Mouse (Mus musculus) heart, adult 2 months (tissue): ENCODE results near the gene Ccdc92b. TPM values are rescaled to one million over a fixed set of nuclear protein-coding genes. Genes with fewer than 3 reads are reported as not detected.
A peak's percentile ranks its signal among the peaks of the same experiment; 100 is the strongest.

Experiments
- DNase-seq, 2 experiments: peaks; one replicate each; pipeline ENCODE4 v3.0.0; 2021
- H3K27ac ChIP-seq: fragments of 200-600 bp; 2 replicates; pipeline ENCODE4 v1.8.1; 2022
- H3K27me3 ChIP-seq: fragments of 200-500 bp; 2 replicates; pipeline ENCODE4 v1.6.1; 2012; ENCODE audit warnings: mild to moderate bottlenecking, low read length, inconsistent platforms, mixed read lengths; ENCODE audit not compliant: control insufficient read depth, insufficient read depth
- H3K36me3 ChIP-seq: fragments of 200-500 bp; 2 replicates; pipeline ENCODE4 v1.6.1; 2012; ENCODE audit warnings: low read length, inconsistent platforms; ENCODE audit not compliant: control insufficient read depth, insufficient read depth
- H3K4me1 ChIP-seq: fragments of 200-500 bp; 2 replicates; pipeline ENCODE4 v1.6.1; 2011; ENCODE audit warnings: low read length; ENCODE audit not compliant: control insufficient read depth, insufficient read depth
- H3K4me3 ChIP-seq: fragments of 200-600 bp; 2 replicates; pipeline ENCODE4 v1.8.1; 2022
- H3K79me2 ChIP-seq: fragments of 200-500 bp; replicated peaks from 2 replicates; pipeline ENCODE4 v1.6.1; 2012; ENCODE audit warnings: mild to moderate bottlenecking, inconsistent platforms, low read length, moderate library complexity, mixed read lengths; ENCODE audit not compliant: control insufficient read depth, insufficient read depth
- H3K9ac ChIP-seq: fragments of 200-500 bp; 2 replicates; pipeline ENCODE4 v1.6.1; 2012; ENCODE audit warnings: low read depth, mild to moderate bottlenecking, control low read depth, inconsistent platforms, low read length, mixed read lengths
- CTCF ChIP-seq: fragments of 200-600 bp; IDR thresholded peaks from 2 replicates; pipeline ENCODE4 v1.8.1; 2022; ENCODE audit warnings: antibody characterized with exemption, mild to moderate bottlenecking, moderate library complexity
- EP300 ChIP-seq: fragments of 200-500 bp; IDR thresholded peaks from 2 replicates; pipeline ENCODE4 v1.6.1; 2011; ENCODE audit warnings: low read depth, low read length, control low read depth; ENCODE audit not compliant: insufficient read depth
- POLR2A ChIP-seq: fragments of 200-500 bp; IDR thresholded peaks from 2 replicates; pipeline ENCODE4 v1.6.1; 2011; ENCODE audit warnings: mild to moderate bottlenecking, low read depth, low read length, control low read depth; ENCODE audit not compliant: insufficient read depth
- WGBS: fragments of 180-500 bp; shearing (Covaris S2); methylation state at CpG from one replicate; pipeline ENCODE4 v1.1.7; 2018; 5-methylcytosine and 5-hydroxymethylcytosine counted together
- intact Hi-C: fragments of 180-260 bp; cut with DNase I; formaldehyde crosslinking; loops from one replicate; pipeline ENCODE4 v1.15.1; 2025
- long read RNA-seq: library from polyadenylated mRNA; stranded (forward); transcript quantifications from one replicate; pipeline ENCODE4 v2.0.0, GENCODE M21; 2021
- polyA plus RNA-seq: library from polyadenylated mRNA; depleted of rRNA; stranded (reverse); fragments of >200 nt; gene quantifications from 2 replicates; pipeline ENCODE4 v1.2.3, GENCODE M21; 2012; rRNA removed
- total RNA-seq, 2 experiments: library from RNA; stranded (reverse); gene quantifications; 2 replicates each; pipeline ENCODE4 v1.2.3; 2021

The Ccdc92b gene
- total RNA-seq (under 1 TPM; 0.23 to 0.32 TPM), polyA plus RNA-seq (0.27 and 0.38 TPM in 2 replicates)
- long read RNA-seq = 0 reads

DNA sequence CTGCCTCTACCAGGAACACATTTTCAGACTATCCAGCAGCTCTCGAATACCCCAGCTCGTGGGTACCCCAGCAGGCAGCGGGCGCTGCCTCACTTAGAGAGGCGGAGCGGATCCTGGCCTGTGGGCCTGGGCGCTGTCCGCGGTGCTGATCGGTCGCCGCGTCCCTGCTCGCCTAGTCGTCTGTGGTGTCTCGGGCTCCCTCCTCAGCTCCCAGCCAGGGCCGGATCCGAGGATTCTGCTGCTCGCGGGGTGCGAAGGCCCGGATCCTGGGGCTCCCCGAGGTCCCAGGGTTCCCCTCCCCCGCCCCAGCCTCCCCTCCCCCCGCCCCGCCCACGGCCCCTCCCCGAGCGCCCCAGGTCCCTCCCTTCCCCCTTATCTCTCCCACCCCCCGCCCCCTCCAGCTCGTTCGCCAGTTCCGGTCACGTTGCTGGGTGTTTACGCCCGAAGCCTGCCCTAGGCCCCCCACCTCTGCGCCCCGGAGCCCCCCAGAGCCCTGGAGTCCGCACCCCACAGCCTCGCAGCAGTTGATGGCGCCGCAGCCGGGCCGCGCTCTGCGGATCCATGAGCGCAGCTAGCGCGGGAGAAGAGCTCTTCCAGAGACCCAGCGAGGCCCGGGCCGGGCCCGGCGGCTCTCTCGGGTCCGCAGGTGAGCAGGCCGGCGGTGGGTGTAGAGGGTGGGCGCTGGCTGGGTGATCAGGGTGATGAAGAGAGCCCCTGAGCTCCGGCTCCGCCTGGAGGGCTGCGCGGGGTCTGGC is at the start of gene Ccdc92b:
TSS of gene Ccdc92b (plus strand) at position 405 of the 755 bp plus-strand sequence.
- intact Hi-C loops = no loop called here
- H3K4me3 ChIP-seq = no peak within 1 kb of the TSS
- no peaks in the 10 kb centered on the region for H3K4me1 ChIP-seq
- peaks cover 4% of the 10 kb centered on the region for H3K27me3 ChIP-seq
- TF ChIP-seq EP300 = no peak
- no peak for TF ChIP-seq CTCF
- no peak for TF ChIP-seq POLR2A
- DNase-seq = peak; percentile 63 to 79
- H3K9ac ChIP-seq = no peak within 1 kb of the TSS
- no peak within 1 kb of the TSS for H3K27ac ChIP-seq
- H3K79me2 ChIP-seq = no peaks in the 10 kb centered on the region
- H3K36me3 ChIP-seq = no peaks in the 10 kb centered on the region
- WGBS = 2% methylated on average over 51 of the region's 63 CpGs

DNA sequence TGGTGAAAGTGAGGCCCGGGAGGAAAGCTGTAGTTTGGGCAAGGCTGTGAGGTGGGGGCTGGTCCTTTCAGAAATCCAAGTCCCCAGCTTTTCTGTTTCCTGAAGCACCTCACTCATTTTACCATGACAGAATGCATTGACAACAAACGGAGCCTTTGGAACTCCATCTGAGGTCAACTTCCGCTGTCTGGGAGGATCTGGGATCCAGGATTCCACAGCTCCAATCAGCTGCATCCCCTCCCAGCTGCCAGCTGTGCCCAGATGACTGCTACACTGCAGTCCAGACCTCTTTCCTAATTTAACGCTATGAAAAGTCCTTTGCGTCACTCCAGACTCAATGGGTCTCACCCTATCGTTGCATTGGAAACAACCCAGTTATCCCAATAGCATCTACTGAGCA is 49.7 kb upstream of the Ccdc92b start:
- intact Hi-C loops = no loop called here
- TF ChIP-seq CTCF (no peak), EP300 (no peak), POLR2A (no peak)
- Histone ChIP-seq H3K27ac (no peak overlapping the region), H3K4me1 (no peaks in the 10 kb centered on the region), H3K9ac (no peak overlapping the region), H3K4me3 (no peak overlapping the region), H3K27me3 (no peaks in the 10 kb centered on the region), H3K79me2 (no peaks in the 10 kb centered on the region), H3K36me3 (no peaks in the 10 kb centered on the region)
- 54% methylated on average over 6 of the region's 6 CpGs for WGBS
- DNase-seq = no peak

DNA sequence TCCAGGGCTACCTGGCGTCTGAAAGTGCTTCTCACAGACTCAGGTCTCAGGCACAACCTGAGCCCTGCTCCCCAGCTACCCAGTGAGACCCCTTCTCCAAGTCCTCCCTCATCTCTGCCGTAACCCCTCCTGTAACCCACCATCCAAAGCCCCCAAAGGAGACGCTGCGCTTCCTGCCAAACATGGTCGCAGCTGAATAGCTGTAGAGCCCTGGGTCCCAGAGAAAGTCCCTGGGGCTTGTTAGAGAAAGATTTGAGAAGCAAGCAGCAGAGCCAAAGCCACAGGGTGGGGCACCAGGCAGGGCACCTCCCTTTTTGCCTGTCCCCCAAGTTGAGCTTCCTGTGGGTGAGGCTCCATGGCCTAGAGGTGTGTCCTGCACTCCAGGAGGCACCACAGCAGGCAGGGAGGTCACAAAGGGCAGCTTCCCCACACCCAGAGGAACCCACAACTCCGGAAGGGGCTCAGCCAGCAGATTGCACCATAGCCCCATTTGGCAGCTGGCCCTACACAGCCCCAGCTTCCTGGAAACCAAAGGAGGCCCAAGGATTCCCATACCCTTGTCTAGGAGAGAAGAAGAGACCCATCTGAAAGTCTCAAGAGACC is 46.8 kb upstream of the Ccdc92b start:
- Histone ChIP-seq H3K27ac (no peak overlapping the region), H3K9ac (no peak overlapping the region), H3K4me3 (no peak overlapping the region), H3K27me3 (no peaks in the 10 kb centered on the region), H3K36me3 (no peaks in the 10 kb centered on the region), H3K4me1 (no peaks in the 10 kb centered on the region; the same call in 1 of the 2 replicates), H3K79me2 (no peaks in the 10 kb centered on the region)
- intact Hi-C loops = no loop called here
- WGBS = 69% methylated on average over 6 of the region's 6 CpGs
- DNase-seq = peak; percentile 53 to 72
- TF ChIP-seq CTCF = no peak
- TF ChIP-seq EP300 = no peak
- TF ChIP-seq POLR2A = no peak

DNA sequence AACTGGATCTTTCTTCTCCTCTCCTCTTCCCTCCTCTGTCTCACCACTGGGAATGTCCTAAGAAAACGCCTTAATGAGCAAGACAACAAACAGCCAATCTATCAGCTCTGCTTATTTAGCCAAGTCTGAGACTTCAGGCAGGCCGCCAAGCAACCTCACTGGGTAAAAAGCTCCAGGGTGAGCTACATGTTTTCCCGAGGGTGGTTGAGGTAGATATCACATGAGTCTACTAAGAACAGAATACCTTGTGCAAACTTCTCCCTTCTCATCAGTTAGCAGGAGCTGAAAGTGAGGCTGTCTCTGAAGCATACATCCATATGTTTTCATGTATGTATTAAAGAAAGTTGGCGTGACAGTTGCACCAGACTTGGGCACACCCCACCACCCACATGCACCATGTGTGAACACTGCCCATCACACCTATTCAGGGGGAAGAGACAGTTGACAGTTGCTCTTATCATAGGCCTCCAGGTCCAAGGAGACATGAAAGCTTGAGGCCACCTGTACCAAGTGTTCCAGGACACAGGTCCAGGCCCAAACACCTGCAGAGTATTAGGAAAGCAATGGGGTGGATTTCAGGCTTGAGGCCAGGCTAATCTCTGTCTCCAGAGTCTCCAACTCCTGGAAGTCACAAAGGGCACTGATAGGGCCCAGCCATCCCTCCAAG is 44.5 kb upstream of the Ccdc92b start:
- Histone ChIP-seq H3K27me3 (no peaks in the 10 kb centered on the region), H3K9ac (no peak overlapping the region), H3K79me2 (no peaks in the 10 kb centered on the region), H3K4me1 (no peaks in the 10 kb centered on the region; the same call in 1 of the 2 replicates), H3K36me3 (no peaks in the 10 kb centered on the region), H3K4me3 (no peak overlapping the region), H3K27ac (no peak overlapping the region)
- TF ChIP-seq CTCF = no peak
- no peak for TF ChIP-seq EP300
- TF ChIP-seq POLR2A = no peak
- 59% methylated on average over 4 of the region's 4 CpGs for WGBS
- intact Hi-C loops = no loop called here
- DNase-seq = no peak

DNA sequence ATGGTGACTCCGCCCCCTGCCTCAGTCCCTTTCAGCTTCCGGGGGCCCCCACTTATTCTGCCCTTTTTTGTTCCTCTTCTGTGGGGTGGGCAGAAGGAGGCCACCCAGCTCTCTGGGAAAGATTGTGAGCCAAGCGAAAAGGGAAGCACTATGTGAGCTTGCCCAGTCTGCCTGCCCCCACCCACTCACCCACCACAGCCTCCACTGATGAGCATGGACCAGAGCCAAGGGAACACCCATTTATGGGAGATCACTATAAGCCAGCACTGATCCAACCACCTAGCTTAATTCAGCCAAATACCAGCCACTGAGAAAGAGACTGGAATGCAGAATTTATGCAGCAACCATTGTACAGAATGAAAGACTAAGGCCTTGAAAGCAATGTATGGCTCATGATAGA is 43.5 kb upstream of the Ccdc92b start:
- no peak for TF ChIP-seq POLR2A
- TF ChIP-seq EP300 = no peak
- TF ChIP-seq CTCF = no peak
- Histone ChIP-seq H3K9ac (no peak overlapping the region), H3K79me2 (no peaks in the 10 kb centered on the region), H3K27ac (no peak overlapping the region), H3K4me3 (no peak overlapping the region), H3K27me3 (no peaks in the 10 kb centered on the region), H3K4me1 (no peaks in the 10 kb centered on the region; the same call in 1 of the 2 replicates), H3K36me3 (no peaks in the 10 kb centered on the region)
- intact Hi-C loops = no loop called here
- WGBS = 82% methylated on average over 3 of the region's 3 CpGs
- DNase-seq = peak in 1 of 2 experiments; percentile 48
